Mouse (Mus musculus) spleen, adult 2 months (tissue): ENCODE data around the gene Rps26. TPM values are rescaled to one million over a fixed set of nuclear protein-coding genes. Genes with fewer than 3 reads are reported as not detected.

Experiments
- DNase-seq, 2 experiments: peaks; one replicate each; pipeline versions ENCODE4 v3.0.0 to v3.0.0-alpha.2; 2012 to 2021; ENCODE audit warnings: low spot score in 2 of 2, low read depth in 1 of 2
- H3K27ac ChIP-seq: fragments of 200-500 bp; 2 replicates; pipeline ENCODE4 v1.5.1; 2012; ENCODE audit warnings: low read length, inconsistent platforms; ENCODE audit not compliant: insufficient read depth
- H3K27me3 ChIP-seq: fragments of 200-500 bp; 2 replicates; pipeline ENCODE4 v1.6.1; 2012; ENCODE audit warnings: mild to moderate bottlenecking, moderate library complexity, low read length, inconsistent platforms; ENCODE audit not compliant: control insufficient read depth, insufficient read depth
- H3K36me3 ChIP-seq: fragments of 200-500 bp; 2 replicates; pipeline ENCODE4 v1.6.1; 2012; ENCODE audit warnings: mild to moderate bottlenecking, low read length, inconsistent platforms; ENCODE audit not compliant: control insufficient read depth, insufficient read depth
- H3K4me1 ChIP-seq: fragments of 200-500 bp; 2 replicates; pipeline ENCODE4 v1.6.1; 2011; ENCODE audit warnings: inconsistent platforms; ENCODE audit not compliant: control insufficient read depth, insufficient read depth, insufficient read length
- H3K4me3 ChIP-seq: fragments of 200-500 bp; 2 replicates; pipeline ENCODE4 v1.5.1; 2011; ENCODE audit warnings: mild to moderate bottlenecking, inconsistent platforms; ENCODE audit not compliant: insufficient read depth, insufficient read length; ENCODE audit errors: extremely low read depth
- CTCF ChIP-seq: fragments of 200-500 bp; IDR thresholded peaks from 2 replicates; pipeline ENCODE4 v1.5.1; 2011; ENCODE audit warnings: mild to moderate bottlenecking, inconsistent platforms; ENCODE audit not compliant: insufficient read depth, insufficient read length, insufficient replicate concordance; ENCODE audit errors: extremely low read depth
- POLR2A ChIP-seq: fragments of 200-500 bp; IDR thresholded peaks from 2 replicates; pipeline ENCODE4 v1.6.1; 2011; ENCODE audit warnings: low read depth, low read length, inconsistent platforms
- WGBS: fragments of 180-500 bp; shearing (Covaris S2); methylation state at CpG from one replicate; pipeline ENCODE4 v1.1.7; 2018; 5-methylcytosine and 5-hydroxymethylcytosine counted together
- polyA plus RNA-seq: library from polyadenylated mRNA; depleted of rRNA; stranded (reverse); fragments of >200 nt; gene quantifications from 2 replicates; pipeline ENCODE4 v1.2.3, GENCODE M21; 2012; rRNA removed

Gene Rps26
- polyA plus RNA-seq, 1 experiment, result 929 TPM

GRCm38 (mm10) chr10:128583644-128584043, 42.9 kb downstream of the Rps26 start:
- WGBS, result 64% methylated on average over 7 of the region's 7 CpGs
- no peak for TF ChIP-seq POLR2A
- TF ChIP-seq CTCF, result no peak
- Histone ChIP-seq H3K4me1 (no peaks in the 10 kb centered on the region), H3K27ac (no peak overlapping the region), H3K36me3 (no peaks in the 10 kb centered on the region), H3K4me3 (no peak overlapping the region), H3K27me3 (0 out of 2 replicates have a peak, but pooled peaks cover under 1% of the 10 kb centered on the region)
- no peak for DNase-seq

GRCm38 (mm10) chr10:128579731-128580130, 46.8 kb downstream of the Rps26 start:
- no peak for TF ChIP-seq CTCF
- TF ChIP-seq POLR2A, result no peak
- Histone ChIP-seq H3K4me1 (no peaks in the 10 kb centered on the region), H3K27ac (no peak overlapping the region), H3K27me3 (no peaks in the 10 kb centered on the region), H3K36me3 (no peaks in the 10 kb centered on the region), H3K4me3 (no peak overlapping the region)
- WGBS, result 77% methylated on average over 4 of the region's 4 CpGs
- DNase-seq, result no peak

GRCm38 (mm10) chr10:128579298-128579697, 47.2 kb downstream of the Rps26 start:
- no peaks in the 10 kb centered on the region for H3K36me3 ChIP-seq
- 87% methylated on average over 3 of the region's 3 CpGs for WGBS
- H3K4me1 ChIP-seq, result no peaks in the 10 kb centered on the region
- H3K27ac ChIP-seq, result no peak overlapping the region
- H3K4me3 ChIP-seq, result no peak overlapping the region
- TF ChIP-seq CTCF (no peak), POLR2A (no peak)
- DNase-seq, result no peak
- H3K27me3 ChIP-seq, result no peaks in the 10 kb centered on the region

- peak overlapping the region; percentile 44 for H3K4me3 ChIP-seq
- TF ChIP-seq POLR2A (no peak), CTCF (no peak)
- no peaks in the 10 kb centered on the region for H3K4me1 ChIP-seq
- H3K27me3 ChIP-seq, result no peaks in the 10 kb centered on the region
- 57% methylated on average over 11 of the region's 11 CpGs for WGBS
- H3K36me3 ChIP-seq, result no peaks in the 10 kb centered on the region
- H3K27ac ChIP-seq, result no peak overlapping the region
- DNase-seq, result no peak
Observed at GRCm38 (mm10) chr10:128578330-128578729, 48.2 kb downstream of the Rps26 start.

GRCm38 (mm10) chr10:128575063-128575462, 51.5 kb downstream of the Rps26 start:
- no peak for TF ChIP-seq CTCF
- TF ChIP-seq POLR2A, result no peak
- no peaks in the 10 kb centered on the region for H3K36me3 ChIP-seq

More at GRCm38 (mm10) chr10:128575063-128575462, 51.5 kb downstream of the Rps26 start:
- no peak for DNase-seq
- Histone ChIP-seq H3K27me3 (no peaks in the 10 kb centered on the region), H3K27ac (no peak overlapping the region), H3K4me3 (no peak overlapping the region), H3K4me1 (no peaks in the 10 kb centered on the region)
- 89% methylated on average over 2 of the region's 2 CpGs for WGBS

Other genes starting within 250 kb of the Rps26 start
- 31.1 and 36.9 TPM in 2 replicates for gene Ankrd52, start 249.6 kb downstream of the Rps26 start, polyA plus RNA-seq
- gene Slc39a5, start 225.5 kb downstream of the Rps26 start, polyA plus RNA-seq, result 15.2 and 17.1 TPM in 2 replicates
- 19.8 and 21.2 TPM in 2 replicates for gene Nabp2, start 215.3 kb downstream of the Rps26 start, polyA plus RNA-seq
- gene Rnf41, start 215.1 kb downstream of the Rps26 start, polyA plus RNA-seq, result 24.1 and 29.4 TPM in 2 replicates
- gene Smarcc2, start 167.5 kb downstream of the Rps26 start, polyA plus RNA-seq, result 67.8 and 84.5 TPM in 2 replicates
- 376 and 451 TPM in 2 replicates for gene Myl6, start 132.6 kb downstream of the Rps26 start, polyA plus RNA-seq
- 0.67 and 1.1 TPM in 2 replicates for gene Myl6b, start 128.1 kb downstream of the Rps26 start, polyA plus RNA-seq
- gene Esyt1, start 100.9 kb downstream of the Rps26 start, polyA plus RNA-seq, result 121 and 148 TPM in 2 replicates
- gene Zc3h10, start 79.0 kb downstream of the Rps26 start, polyA plus RNA-seq, result 17.4 and 19.9 TPM in 2 replicates
- gene Rpl41, start 77.4 kb downstream of the Rps26 start, polyA plus RNA-seq, result 2,135 and 2,270 TPM in 2 replicates
- gene Pa2g4, start 60.8 kb downstream of the Rps26 start, polyA plus RNA-seq, result 16.8 and 18.9 TPM in 2 replicates
- 1.6 TPM in 2 replicates for gene Erbb3, start 37.1 kb downstream of the Rps26 start, polyA plus RNA-seq
- gene Ikzf4, start 19.2 kb upstream of the Rps26 start, polyA plus RNA-seq, result 1.1 and 1.7 TPM in 2 replicates
- 6.5 and 6.9 TPM in 2 replicates for gene Suox, start 47.3 kb upstream of the Rps26 start, polyA plus RNA-seq
- 43.3 and 44.4 TPM in 2 replicates for gene Rab5b, start 69.5 kb upstream of the Rps26 start, polyA plus RNA-seq
- 0.66 and 9.3 TPM in 2 replicates for gene Pmel, start 77.4 kb upstream of the Rps26 start, polyA plus RNA-seq
- 19.5 and 19.8 TPM in 2 replicates for gene Cdk2, start 78.3 kb upstream of the Rps26 start, polyA plus RNA-seq
- 124 and 126 TPM in 2 replicates for gene Dgka, start 118.1 kb upstream of the Rps26 start, polyA plus RNA-seq
- 31.7 and 34.7 TPM in 2 replicates for gene Pym1, start 121.1 kb upstream of the Rps26 start, polyA plus RNA-seq
- gene Mmp19, start 164.2 kb upstream of the Rps26 start, polyA plus RNA-seq, result 1.7 and 1.8 TPM in 2 replicates
- gene Dnajc14, start 177.3 kb upstream of the Rps26 start, polyA plus RNA-seq, result 9.1 and 9.4 TPM in 2 replicates
- 10.8 and 11.6 TPM in 2 replicates for gene Tmem198b, start 177.6 kb upstream of the Rps26 start, polyA plus RNA-seq
- gene Sarnp, start 190.6 kb upstream of the Rps26 start, polyA plus RNA-seq, result 3.0 and 4.5 TPM in 2 replicates
- gene Ormdl2, start 194.9 kb upstream of the Rps26 start, polyA plus RNA-seq, result 25.5 and 28.9 TPM in 2 replicates